Mouse (Mus musculus) megakaryocyte, embryonic 14.5 days (primary cell): ENCODE measurements around the gene Fkbpl. TPM values are rescaled to one million over a fixed set of nuclear protein-coding genes. Genes with fewer than 3 reads are reported as not detected.

Experiments used
- H3K27me3 ChIP-seq: replicated peaks from 2 replicates; pipeline ENCODE3; 2012; ENCODE audit warnings: inconsistent platforms
- H3K36me3 ChIP-seq: replicated peaks from 2 replicates; pipeline ENCODE3; 2012; ENCODE audit warnings: low read length, inconsistent platforms, mixed read lengths
- H3K4me1 ChIP-seq: 2 replicates; pipeline ENCODE4 v1.6.1; 2012; ENCODE audit warnings: inconsistent platforms
- H3K4me3 ChIP-seq: replicated peaks from 2 replicates; pipeline ENCODE3; 2012; ENCODE audit warnings: moderate library complexity, mild to moderate bottlenecking, inconsistent platforms
- H3K9me3 ChIP-seq: 2 replicates; pipeline ENCODE4 v1.6.1; 2012; ENCODE audit warnings: inconsistent platforms
- FLI1 ChIP-seq: IDR thresholded peaks from 2 replicates; pipeline ENCODE4 v1.6.1; 2012; ENCODE audit warnings: low read length, inconsistent platforms, mixed read lengths
- GATA1 ChIP-seq: IDR thresholded peaks from 3 replicates; pipeline ENCODE4 v1.6.1; 2012; ENCODE audit warnings: mixed read lengths, low read length, inconsistent platforms, borderline replicate concordance
- polyA plus RNA-seq: library from polyadenylated mRNA; stranded (reverse); fragments of >175 nt; gene quantifications from 2 replicates; pipeline ENCODE4 v1.2.3, GENCODE M21; 2012; ENCODE audit warnings: low replicate concordance; ENCODE audit not compliant: insufficient read depth

Gene Fkbpl
- polyA plus RNA-seq, 1 experiment, result 22.5 TPM

DNA sequence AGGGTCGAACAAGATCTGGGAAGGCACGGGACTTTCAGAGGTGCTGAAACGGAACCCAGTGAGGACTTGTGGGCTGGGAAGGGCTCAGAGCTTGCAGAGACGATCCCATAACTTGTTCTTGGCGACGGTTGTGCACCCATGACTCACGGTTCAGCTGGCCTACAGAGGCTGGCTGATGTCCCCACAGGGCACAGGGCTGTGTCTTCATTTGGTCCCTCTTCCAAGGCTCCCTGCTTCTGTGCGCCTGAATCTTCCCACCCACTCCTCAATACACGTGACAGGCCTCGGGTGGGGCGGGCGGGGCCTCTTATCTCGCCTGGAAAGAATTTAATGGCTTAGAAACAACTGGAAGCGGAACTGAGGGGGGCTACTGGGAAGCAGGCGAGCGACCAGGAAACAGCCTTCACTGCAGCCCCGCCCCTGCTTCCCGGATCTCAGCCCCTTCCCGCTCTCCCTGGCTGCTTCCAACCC is 16.6 kb downstream of the Fkbpl start:
- peaks cover 48% of the 10 kb centered on the region for H3K4me1 ChIP-seq
- H3K9me3 ChIP-seq, result no peaks in the 10 kb centered on the region
- TF ChIP-seq FLI1 (no peak), GATA1 (no peak)
- H3K4me3 ChIP-seq, result peak overlapping the region; percentile 67
- H3K36me3 ChIP-seq, result peaks cover 2% of the 10 kb centered on the region
- H3K27me3 ChIP-seq, result peaks cover 72% of the 10 kb centered on the region

DNA sequence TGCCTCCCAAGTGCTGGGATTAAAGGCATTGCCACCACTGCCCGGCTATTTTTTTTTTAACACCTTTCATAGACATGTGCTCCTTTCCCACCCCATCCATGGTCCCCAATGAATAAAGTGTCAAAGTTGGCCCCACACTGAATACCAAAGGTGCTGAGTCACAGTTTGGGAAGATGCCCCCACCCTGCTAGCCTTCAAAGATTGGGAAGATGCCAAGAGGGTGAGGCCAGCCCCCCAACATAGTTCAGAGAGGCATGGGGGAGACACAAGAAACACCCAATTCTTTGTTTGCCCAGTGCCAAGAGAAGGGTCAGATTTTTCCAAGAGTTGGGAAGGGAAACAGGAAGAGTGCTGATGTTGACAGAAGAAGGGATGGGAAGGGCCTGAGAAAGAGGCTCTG is 17.9 kb downstream of the Fkbpl start:
- Histone ChIP-seq H3K4me3 (no peak overlapping the region), H3K36me3 (no peaks in the 10 kb centered on the region), H3K4me1 (peaks cover 35% of the 10 kb centered on the region), H3K27me3 (peaks cover 71% of the 10 kb centered on the region), H3K9me3 (0 out of 2 replicates have a peak, but pooled peaks cover under 1% of the 10 kb centered on the region)
- TF ChIP-seq FLI1 (no peak), GATA1 (no peak)

DNA sequence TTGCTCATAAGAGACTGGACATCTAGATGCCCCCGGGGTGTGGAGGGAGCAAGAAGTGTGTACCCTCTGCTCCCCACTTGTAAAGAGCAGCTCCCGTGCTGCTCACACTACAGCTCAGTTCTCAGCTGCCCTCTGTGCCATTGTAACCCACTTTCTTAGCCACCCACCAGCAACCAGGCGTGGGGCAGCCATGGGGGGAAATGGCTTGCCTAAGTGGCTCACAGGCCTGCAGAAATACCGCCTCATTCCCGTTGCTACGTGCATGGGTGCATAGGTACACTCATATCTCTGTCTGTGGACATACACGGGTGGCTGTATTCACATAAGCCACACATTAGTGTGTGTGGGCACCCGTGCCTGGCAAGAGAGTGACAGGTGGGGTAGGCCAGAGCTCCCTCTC is 18.4 kb downstream of the Fkbpl start:
- H3K27me3 ChIP-seq, result peaks cover 76% of the 10 kb centered on the region
- H3K9me3 ChIP-seq, result peaks cover 5% of the 10 kb centered on the region

DNA sequence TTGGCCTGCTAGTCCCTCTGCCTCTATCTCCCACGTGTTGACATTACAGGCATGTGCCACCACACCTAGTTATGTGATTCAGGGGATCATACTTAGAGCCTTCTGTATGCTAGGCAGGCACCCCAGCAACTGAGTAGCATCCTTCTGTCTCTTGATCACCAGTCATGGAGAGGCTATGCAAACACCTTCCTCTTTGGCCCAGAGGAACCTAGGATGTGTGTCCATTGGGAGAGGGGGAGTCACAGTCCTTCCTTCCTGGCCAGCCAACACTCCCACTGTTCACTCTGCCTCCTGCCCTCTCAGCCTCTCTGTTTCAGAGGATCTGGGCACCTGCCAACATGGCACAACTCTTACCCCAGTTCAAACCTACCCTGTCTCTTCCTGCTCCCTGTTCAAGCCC is 19.0 kb downstream of the Fkbpl start:
- Histone ChIP-seq H3K9me3 (peaks cover 7% of the 10 kb centered on the region), H3K36me3 (no peaks in the 10 kb centered on the region), H3K4me3 (no peak overlapping the region), H3K27me3 (peaks cover 76% of the 10 kb centered on the region), H3K4me1 (peaks cover 28% of the 10 kb centered on the region)
- TF ChIP-seq FLI1 (no peak), GATA1 (no peak)

More for the DNA sequence above, 18.4 kb downstream of the Fkbpl start:
- Histone ChIP-seq H3K36me3 (no peaks in the 10 kb centered on the region), H3K4me3 (no peak overlapping the region), H3K4me1 (peaks cover 32% of the 10 kb centered on the region)
- no peak for TF ChIP-seq GATA1
- no peak for TF ChIP-seq FLI1

DNA sequence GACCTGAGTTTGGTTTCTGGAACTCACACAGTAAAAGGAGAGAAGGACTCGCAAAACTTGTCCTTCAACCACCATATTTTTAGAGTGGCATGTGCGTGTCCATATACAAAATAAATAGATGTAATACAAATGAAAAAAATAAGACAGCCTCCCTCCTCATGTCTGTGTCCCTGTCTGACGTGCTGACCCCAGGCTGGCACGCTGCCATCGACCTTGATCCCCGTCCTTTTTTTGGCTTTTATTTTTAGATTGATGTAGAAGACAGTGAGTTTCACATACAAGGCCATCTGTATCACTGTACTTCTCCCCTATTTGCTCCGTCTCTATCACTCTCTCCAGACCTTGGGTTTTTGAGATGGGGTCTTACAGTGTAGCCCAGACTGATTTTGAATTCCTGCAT is 19.9 kb downstream of the Fkbpl start:
- no peak for TF ChIP-seq GATA1
- no peak for TF ChIP-seq FLI1
- H3K9me3 ChIP-seq, result peaks cover 7% of the 10 kb centered on the region

DNA sequence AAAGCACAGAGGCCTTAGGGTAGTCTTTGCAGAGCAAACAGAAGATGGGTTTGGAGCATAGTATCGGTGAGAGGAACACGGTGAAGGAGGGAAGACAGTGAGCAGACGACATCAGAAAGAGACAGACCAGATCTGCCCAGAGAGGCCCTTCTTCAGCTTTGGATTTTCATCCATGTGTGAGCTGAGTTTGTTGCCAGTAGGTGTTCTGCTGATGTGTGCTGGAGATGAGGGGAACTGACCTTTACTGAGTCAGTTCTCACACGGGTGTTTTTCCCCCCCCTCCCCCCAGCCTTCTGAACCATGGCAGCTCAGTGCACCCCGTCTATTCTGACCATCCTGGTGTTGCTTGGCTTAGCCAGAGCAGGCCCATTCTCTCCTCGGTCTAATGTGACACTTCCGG is 25.7 kb downstream of the Fkbpl start, which contains the start of gene Tnxb:
Tnxb (plus strand) TSS at position 301 of the 400 bp plus-strand sequence.
- no peaks in the 10 kb centered on the region for H3K36me3 ChIP-seq
- no peak for TF ChIP-seq FLI1
- no peak for TF ChIP-seq GATA1
- H3K9me3 ChIP-seq, result peaks cover 22% of the 10 kb centered on the region
- peaks cover 15% of the 10 kb centered on the region; the same call in 1 of the 2 replicates for H3K4me1 ChIP-seq
- peak within 1 kb of the TSS; percentile 56 for H3K4me3 ChIP-seq
- peaks cover 78% of the 10 kb centered on the region for H3K27me3 ChIP-seq

More for the DNA sequence above, 19.9 kb downstream of the Fkbpl start:
- H3K4me3 ChIP-seq, result no peak overlapping the region
- H3K36me3 ChIP-seq, result no peaks in the 10 kb centered on the region
- H3K27me3 ChIP-seq, result peaks cover 72% of the 10 kb centered on the region
- peaks cover 20% of the 10 kb centered on the region for H3K4me1 ChIP-seq

DNA sequence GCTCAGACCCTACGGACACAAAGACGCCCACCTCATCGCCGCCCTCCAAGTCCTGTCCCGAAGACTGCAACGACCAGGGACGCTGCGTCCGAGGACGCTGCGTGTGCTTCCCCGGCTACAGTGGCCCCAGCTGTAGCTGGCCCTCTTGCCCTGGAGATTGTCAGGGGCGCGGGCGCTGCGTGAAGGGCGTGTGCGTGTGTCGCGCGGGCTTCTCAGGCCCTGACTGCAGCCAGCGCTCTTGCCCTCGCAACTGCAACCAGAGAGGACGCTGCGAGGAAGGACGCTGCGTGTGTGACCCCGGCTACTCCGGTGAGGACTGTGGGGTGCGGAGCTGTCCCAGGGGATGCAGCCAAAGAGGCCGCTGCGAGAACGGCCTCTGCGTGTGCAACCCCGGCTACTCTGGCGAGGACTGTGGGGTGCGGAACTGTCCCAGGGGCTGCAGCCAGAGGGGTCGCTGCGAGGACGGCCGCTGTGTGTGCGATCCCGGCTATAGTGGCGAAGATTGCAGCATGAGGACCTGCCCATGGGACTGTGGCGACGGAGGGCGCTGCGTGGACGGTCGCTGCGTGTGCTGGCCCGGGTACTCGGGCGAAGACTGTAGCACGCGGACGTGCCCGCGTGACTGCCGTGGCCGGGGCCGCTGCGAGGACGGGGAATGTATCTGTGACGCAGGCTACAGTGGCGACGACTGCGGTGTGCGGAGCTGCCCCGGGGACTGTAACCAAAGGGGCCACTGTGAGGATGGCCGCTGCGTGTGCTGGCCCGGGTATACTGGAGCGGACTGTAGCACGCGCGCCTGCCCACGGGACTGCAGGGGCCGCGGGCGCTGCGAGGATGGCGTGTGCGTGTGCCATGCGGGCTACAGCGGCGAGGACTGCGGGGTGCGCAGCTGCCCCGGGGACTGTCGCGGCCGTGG is 26.8 kb downstream of the Fkbpl start:
- Histone ChIP-seq H3K36me3 (no peaks in the 10 kb centered on the region), H3K4me3 (peak overlapping the region; percentile 56), H3K4me1 (peaks cover 19% of the 10 kb centered on the region; the same call in 1 of the 2 replicates), H3K9me3 (peaks cover 22% of the 10 kb centered on the region), H3K27me3 (peaks cover 80% of the 10 kb centered on the region)
- TF ChIP-seq GATA1 (no peak), FLI1 (no peak)

DNA sequence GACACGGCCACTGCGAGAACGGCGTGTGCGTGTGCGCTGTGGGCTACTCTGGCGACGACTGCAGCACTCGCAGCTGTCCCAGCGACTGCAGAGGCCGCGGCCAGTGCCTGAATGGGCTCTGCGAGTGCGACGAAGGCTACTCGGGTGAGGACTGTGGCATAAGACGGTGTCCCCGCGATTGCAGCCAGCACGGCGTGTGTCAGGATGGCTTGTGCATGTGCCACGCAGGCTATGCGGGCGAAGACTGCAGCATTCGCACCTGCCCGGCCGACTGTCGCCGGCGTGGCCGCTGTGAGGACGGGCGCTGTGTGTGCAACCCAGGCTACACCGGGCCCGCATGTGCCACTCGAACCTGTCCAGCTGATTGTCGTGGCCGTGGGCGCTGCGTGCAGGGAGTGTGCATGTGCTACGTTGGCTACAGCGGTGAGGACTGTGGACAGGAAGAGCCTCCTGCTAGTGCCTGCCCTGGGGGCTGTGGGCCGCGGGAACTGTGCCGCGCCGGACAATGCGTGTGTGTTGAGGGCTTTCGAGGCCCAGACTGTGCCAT is 27.8 kb downstream of the Fkbpl start:
- Histone ChIP-seq H3K4me1 (peaks cover 19% of the 10 kb centered on the region; the same call in 1 of the 2 replicates), H3K4me3 (peak overlapping the region; percentile 50), H3K9me3 (peaks cover 22% of the 10 kb centered on the region), H3K36me3 (no peaks in the 10 kb centered on the region), H3K27me3 (peaks cover 86% of the 10 kb centered on the region)
- TF ChIP-seq GATA1, result no peak
- TF ChIP-seq FLI1, result no peak

DNA sequence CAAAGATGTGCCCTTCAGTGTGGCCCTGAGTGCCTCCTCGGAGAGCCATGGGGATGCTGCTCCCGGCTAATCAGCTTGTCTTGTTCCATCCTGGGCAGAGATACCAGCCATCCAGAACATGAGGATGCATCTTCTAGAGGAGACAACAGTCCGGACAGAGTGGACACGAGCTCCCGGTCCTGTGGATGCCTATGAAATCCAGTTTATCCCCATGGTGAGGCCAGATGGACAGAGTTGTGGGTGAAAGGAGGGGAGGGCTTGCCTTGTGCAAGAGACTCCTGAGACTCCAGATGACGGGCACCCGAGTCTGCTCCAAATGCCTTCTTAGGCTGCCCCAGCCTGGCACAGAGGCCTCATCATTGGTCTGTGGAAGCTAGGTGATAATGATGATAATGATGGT is 28.6 kb downstream of the Fkbpl start:
- Histone ChIP-seq H3K36me3 (no peaks in the 10 kb centered on the region), H3K9me3 (peaks cover 15% of the 10 kb centered on the region), H3K27me3 (peaks cover 83% of the 10 kb centered on the region), H3K4me3 (no peak overlapping the region), H3K4me1 (peaks cover 19% of the 10 kb centered on the region; the same call in 1 of the 2 replicates)
- TF ChIP-seq FLI1 (no peak), GATA1 (no peak)
